Mouse (Mus musculus) cerebellum, postnatal 14 days (tissue): Measurements from ENCODE around the gene Smad3.
A peak's percentile ranks its signal among the peaks of the same experiment; 100 is the strongest.

Source experiments
- DNase-seq, 2 experiments: peaks; one replicate each; pipeline ENCODE4 v3.0.0; 2021; ENCODE audit warnings: mixed read lengths in 2 of 2

The Smad3 gene

DNA sequence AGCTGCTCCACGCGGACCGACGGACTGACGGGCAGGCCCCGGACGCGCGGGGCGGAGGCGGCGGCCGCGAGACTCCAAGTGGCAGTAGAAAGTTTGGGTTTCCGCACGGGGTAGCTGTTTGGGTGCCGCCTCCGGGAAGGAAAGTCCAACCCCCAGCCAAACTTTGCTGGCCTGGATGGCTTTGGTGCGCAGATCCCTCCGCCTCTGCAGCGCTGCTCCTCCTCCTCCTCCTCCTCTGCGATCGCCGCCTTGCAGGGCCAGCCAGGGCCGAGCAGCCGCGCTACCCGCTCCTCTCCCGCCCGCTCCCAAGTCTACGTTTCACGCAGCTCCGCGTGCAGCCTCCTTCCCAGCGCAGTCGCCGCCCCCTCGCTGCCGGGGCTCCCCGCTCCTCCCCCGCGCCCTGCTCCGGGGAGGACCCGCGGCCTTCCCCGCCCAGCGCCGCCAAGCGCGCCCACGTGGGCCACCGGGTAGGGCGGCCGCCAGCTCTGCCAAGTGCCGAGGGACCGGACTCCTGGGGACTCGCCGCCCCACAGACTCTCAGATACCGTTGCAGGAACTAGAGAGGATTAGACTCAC is at the start of gene Smad3:
Gene Smad3 (minus strand): TSS at position 130 of the 576 bp plus-strand sequence.
- peak; percentile 67 to 72 for DNase-seq

DNA sequence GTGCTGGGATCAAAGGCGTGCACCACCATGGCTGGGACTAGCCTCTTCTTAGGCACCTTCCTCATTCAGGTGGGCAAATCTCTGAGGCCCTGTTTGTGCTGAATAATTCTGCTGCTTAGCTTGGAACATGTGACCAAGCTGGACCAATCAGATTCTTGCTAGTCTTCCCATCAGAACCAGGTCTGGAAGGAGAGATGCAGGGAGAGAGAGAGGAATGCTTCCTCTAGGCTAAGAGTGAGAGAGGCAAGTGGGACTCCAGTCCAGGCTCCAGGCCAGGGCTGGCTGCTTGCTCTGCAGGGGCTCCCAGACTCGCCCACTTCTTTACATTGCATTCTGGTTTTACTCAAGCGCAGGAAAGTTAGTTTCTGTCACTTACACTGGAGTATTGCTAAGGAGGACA is 47.1 kb upstream of the Smad3 start:
- peak in 1 of 2 experiments; percentile 46 for DNase-seq

DNA sequence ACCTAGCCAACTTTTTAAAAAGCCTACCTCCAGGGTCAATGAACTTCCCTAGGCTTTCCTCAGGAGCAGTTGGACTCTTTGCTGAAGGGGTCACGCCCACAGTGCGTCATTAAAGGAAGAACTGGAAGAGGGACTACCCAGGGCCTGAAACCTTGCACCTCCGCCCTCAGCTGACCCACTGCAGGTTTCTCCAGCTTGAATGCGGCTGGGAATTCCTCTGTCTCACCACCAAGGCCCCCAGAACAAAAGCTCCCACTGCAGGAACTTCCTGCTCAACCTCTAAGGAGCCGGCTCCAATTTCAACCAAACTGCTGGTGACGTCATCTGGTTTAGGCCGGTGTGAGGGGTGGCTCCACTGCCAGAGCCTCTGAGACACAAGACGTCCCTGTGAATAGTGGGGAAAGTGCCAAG is 45.4 kb upstream of the Smad3 start:
- no peak for DNase-seq

DNA sequence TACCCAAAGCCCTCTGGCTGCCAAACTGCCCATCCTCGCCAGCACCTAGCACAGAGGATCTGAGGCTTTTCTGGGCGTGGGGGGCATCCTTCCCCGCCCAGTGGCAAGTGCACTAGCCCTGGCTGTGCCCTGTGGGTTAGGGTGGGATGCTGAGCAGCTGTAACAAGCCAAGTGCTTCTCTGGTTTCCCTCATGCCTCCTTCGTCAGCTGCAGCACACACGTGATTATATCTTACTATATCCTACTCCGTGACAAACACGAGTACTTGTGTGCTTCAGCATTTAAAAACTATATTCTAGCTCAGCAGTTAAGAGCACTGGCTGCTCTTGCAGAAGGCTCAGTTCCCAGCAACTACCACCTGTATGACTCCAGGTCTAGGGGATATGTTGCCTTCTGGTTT is 44.7 kb upstream of the Smad3 start:
- DNase-seq: no peak

DNA sequence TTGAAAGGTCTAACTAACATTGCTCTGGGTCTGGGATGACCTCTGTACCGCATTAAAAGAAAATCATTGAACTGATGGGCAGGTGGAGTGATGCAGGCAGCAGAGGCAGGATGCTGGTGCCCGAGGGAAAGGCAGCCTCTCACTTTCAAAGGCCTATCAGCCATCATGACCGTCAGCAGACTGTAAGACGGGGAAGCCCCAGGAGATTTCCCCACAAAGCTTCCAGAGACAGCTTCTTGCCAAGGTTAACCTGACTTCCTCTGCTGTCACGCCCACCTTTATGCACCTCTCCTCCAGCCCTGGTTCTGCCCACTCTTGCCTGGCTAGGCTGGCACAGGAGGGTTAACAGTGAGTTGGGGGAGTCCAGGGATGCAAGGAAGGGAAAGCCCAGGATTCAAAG is 44.3 kb upstream of the Smad3 start:
- DNase-seq: no peak

DNA sequence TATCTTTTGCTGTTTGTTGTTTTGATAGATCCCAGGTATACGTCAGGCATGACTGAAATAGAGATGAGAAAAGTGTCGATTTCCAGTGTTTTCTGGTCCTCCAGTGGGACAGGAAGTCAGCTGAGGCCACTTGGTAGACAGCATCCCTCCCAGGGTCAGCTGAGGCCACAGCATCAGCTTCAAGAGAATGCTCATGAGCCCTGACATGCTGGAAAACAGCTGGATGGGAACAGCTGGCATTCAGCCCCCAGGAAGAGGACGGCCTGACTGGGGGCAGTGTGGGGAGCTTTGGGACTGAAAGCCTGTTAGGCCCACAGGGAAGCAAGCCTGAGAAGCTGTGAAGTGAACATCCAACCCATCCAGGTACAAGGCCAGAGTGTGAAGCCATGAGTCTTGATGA is 38.6 kb upstream of the Smad3 start:
- no peak for DNase-seq

DNA sequence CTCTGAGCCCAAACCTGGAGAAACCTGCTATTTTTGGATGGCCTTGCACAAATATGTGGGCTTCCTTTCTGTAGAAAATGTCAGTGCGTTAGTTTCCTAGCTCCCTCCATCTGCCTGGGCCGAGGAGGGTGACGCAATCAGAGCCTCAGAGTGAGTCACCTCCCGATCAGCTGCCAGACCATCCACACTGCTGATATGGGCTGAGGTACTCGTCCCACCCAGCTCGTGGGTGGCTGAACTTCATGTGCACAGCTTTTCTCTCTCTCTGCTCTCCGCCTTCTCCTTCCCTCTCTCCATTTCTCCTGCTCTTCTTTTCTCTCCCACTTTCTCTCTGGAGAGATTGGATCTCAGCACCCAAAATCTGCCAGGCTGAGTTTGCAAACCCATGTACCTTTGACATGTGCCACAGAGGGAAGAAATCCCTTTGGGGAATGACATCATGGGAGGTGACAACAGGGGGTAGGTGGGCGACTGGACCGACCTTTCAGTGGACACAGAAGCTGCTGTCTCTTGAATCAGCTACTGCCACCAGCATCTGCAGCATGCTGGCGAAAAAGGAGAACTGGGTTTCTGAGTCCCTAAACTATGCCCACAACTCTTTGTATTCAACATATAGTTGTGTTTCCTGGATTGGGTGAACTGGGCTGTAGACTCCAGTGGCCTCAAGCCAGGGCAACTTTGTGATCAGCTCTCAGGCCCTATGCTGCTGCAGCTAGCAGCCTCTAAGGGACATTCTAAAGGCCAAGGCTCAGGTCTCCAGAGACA is 36.1 kb upstream of the Smad3 start:
- DNase-seq: no peak

DNA sequence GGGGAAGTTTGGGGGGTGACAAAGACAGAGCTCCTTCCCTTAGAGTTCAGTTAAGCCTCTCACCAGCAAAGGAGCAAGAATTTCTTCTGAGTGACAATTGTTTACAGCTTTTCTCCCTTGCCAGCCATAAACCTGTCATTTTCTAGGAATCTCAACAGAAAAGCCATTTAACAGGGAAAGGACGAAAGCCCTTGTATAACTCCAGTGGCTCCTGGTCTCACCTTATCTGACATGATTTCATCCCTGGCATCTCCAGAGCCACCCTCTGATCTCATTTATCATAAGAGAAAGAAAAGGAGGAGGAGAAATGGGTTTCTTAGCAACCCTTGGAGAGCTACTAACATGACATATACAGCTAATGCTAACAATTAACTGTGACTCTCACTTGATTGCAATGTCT is 33.9 kb upstream of the Smad3 start:
- DNase-seq: no peak

DNA sequence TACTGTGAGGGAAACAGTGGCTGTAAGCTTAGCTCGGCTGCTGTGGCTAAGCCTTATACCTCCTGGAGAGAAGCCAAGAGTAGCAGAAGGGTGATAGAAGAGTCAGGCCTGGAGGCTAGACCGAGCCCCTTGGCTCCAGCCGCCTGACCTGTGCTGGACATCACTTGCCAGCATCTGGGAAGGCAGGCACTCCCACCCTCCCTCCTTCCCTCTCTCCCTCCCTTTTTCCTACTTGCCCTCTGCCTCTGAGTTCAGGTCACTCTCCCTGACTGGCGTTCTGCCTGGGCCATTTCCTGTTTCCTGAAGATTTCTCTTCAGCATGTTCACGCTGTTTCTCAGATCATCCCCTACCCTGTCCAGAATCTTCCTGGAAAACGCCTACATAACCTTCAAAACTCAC is 33.5 kb upstream of the Smad3 start:
- DNase-seq: peak in 1 of 2 experiments; percentile 18

DNA sequence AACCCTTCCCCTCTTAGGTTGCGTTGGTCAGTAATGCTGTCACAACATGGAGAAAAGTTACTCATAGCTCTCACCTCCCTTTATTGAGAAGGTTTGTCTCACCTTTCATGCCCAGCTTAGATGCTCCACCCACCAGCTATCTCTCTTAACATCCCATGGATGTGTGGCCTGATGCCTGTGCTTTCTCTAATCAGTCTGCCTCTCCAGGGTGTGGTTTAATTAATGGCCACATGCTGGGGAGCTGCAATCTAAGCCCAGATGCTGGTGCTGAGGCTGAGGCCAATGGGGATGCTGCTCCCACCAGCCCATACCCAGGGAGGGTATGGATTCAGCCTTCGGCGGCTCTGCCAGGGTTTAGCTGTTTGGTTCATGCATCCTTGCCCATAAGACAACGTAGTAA is 32.4 kb upstream of the Smad3 start:
- no peak for DNase-seq

DNA sequence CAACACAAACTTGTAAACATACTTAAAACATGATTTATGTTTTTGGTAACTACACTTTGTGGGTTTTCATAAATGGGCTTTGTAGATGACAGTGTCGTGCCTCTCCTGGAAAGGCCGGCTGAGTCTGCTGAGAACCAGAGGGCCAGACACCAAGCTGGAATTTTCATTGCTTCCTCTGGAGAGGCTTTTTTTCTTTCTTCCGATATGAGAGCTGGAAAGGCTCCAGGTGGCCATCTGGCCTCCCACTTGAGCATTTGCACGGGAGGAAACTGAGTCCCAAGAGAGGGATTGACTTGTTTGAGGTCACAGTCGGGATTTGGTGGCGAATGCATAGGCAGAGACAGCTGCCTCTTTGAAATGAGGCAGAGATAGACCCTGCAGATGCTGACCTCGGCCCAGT is 31.6 kb upstream of the Smad3 start:
- DNase-seq: peak; percentile 13 to 18

DNA sequence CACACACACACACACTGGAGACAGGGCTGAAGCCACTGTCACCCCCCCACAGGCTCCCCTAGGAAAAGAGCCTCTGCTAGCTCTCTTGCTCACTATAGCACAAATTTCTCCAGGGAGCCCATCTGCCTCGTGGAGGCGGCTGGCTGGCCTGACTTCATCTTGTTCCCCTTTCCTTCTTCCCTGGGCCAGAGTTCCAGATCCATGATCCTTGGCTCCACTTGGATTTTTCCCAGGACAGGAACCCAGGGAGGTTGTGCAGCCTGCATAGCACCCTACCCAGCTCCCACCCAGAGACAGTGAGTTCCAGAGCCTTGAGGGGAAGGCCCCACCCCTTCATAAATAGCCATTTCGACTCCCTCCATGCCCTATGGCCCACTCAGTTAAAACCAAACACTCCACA is 29.8 kb upstream of the Smad3 start:
- no peak for DNase-seq

DNA sequence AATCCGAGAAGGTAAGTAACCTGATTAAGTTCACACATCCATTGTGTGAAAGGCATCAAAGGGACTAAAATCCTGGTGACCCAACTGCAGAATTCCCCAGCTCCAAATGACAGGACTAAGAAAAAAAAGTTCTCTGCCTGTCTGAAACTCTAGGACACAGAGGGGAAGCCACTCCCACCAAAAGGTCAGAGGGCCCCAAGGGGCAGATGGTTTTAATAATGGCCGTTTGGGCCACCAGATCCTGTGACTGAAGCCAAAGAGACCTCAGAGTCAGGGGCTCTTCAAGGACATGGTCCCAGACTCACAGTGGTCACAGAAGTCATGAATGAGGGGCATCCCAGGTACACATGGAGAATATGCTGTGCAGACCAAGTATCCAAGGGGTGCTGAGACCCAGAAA is 29.3 kb upstream of the Smad3 start:
- no peak for DNase-seq

DNA sequence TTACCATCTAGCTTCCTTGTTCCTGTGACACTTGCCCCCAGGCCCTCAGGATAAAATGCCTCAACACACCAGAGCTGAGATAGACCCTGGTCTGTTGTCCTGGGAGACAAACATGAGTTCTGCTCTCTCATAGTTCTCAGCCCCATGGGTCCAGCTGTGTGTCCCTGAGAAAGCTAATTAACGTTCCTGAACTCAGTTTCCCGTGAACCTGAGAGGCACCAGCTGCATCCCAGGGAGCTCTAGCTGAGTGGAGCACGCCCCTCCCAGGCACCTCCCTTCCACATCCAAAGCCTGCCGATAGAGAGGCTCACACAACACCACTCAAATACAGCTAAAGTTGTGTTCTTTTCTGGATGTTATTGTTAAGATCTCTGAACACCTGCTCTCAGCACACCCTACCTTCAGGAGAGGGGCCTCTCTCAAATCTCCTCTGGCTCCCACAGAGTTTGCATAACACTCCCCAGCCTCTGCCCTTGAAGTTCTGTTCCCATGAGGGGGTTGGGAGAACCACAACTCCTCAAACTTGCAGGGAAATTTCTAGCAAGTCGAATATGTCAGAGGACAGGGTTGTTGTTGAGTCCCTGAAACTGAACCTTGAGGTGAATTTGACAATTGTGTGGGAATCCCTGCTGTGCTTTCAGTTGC is 28.4 kb upstream of the Smad3 start:
- DNase-seq: no peak

DNA sequence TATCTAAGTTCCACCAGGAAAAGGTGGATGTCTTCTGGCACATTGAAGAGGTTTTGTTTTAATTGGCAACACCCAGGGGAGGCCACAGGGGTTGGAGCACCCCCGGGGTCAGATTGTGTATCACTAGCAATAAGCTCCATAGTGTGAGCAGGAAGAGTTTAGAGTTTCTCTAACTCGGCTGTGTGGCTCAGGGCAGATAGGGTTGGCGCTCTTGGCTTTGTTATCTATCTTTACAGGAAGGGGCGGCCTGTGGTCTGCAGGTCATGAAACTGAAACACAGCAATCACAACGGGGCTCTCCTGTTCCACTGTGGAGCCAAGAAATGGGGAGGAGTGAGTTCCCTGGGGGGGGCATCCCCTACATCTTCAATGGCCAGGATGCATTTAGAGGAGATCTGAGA is 27.7 kb upstream of the Smad3 start:
- DNase-seq: no peak

DNA sequence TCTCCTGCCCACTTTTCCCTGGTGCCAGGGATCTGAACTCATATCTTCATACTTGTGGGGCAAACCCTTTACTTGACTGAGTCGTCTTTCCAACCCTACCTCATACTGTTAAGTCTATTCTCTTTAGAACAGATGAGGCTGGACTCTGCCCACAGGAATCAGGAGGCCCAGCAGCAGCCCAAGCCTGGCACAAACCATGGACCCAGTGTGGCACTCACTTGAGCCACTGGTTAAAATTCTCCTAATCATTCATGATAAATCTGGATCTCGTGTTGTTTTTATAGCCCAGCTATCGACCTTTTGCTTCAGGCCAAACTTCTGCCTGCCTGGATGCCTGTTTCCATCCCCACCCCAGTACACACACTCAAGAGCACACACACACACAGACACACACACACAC is 26.8 kb upstream of the Smad3 start:
- no peak for DNase-seq

DNA sequence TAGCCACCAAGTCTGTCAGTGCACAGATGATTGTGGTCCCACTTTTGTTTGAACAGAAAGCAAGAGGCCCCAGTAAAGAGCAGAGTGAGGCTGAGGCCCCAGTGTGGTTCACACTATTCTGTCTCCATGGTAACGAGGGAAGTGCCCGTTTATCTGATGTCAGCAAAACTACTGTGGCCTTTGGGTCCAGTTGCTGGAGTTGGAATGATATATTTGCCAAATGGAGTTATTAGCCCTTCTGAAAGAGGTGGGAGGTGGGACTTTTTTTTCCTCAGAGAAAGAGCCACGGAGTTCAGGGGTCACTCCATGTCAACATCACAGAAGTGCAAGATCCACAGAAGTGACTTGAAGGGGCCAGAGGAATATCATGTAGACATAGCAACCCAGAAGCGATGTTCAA is 24.9 kb upstream of the Smad3 start:
- DNase-seq: no peak

DNA sequence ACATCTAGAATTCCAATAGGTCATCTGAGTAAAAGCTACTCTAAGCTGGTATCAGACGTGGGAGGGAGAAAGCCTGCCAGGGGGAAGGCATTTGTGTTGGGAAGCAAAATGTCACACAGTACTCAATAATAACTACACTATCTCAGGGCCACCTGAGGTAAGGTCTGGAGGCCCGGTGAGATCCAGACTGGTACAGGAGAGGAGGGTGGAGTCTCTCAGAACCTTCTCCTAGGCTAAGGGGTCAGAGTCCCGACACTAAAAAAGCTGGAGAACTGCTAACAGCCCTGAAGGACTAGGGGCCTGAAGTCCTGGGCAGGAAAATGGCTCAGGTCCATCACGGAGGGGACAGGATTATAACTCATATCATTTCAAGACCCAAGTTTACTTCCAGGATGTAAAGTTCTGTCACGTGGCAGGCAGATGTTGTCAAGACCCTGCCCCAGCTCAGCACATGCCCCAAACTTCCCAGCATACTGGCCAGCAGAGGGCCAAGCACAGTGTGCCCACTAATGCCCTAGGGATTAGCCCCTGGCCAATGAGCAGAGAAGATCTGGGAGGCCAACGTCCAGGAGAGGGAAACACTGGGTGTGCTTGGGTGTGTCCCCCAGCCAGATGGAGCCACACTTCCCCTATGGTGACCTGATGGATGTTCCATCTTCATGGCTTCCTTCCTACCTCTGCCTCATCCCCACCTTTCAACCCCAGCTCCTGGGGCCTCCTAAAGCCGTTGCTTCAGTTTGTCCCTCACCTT is 24.1 kb upstream of the Smad3 start:
- DNase-seq: no peak

DNA sequence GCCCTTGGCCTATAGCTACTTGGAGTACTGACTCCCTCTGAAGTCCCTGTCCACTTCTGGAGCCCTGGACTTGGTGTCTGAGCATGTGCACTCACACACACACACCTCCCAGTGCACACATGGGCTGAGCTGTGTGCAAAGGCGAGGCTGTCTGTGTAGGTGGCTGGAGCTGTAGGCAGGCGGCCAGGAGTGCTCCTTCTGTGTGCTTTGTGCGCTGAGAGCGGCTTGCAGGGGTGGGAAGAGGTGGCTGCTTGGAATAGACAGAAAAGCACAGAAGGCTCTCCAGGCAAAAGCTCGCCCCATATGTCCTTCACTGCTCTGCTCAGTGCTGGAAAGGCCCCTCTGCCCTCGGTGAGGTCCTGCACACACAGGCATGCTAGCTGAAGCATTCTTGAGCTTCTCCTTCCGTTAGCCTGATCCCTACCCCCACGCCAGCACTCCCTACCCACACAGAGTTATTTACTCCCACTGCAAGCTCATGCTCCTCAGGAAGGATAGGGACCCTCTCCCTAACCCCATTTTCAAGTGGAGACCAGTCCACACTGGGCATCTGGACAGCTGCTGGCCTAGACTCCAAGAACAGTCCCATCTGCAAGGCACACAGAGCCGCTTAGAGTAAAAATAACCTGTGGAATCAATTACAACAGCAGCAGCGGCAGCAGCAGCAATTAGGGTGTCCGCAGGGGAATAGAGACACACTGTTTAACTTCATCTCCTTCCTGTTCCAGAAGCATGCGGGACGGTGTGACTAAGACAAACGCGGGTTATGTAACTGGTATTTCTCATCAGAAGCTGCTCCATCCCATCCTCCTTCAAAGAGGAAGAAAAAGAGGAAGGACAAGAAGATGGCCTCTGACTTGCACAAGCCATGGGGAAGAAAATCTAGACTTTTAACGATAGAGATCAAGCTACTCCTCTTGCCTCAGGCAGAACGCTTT is 22.4 kb upstream of the Smad3 start:
- peak; percentile 34 to 57 for DNase-seq

DNA sequence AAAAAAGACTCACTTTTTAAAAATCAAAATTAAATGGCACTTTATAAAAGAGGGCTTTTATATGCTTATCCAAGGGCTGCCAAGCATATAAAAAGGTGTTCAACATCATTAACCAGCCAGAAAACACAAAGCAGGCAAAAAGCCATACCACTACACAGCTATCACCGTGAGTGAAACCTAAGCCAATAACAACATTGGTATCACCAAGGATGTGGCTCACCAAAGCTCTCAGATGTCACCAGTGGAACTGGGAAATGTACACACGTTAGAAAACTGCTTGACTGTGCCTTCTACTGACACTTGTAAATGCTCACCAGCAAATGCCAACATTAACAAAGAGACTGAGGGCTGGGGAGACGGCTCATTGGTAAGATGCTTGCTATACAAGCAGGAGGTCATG is 18.9 kb upstream of the Smad3 start:
- DNase-seq: no peak

DNA sequence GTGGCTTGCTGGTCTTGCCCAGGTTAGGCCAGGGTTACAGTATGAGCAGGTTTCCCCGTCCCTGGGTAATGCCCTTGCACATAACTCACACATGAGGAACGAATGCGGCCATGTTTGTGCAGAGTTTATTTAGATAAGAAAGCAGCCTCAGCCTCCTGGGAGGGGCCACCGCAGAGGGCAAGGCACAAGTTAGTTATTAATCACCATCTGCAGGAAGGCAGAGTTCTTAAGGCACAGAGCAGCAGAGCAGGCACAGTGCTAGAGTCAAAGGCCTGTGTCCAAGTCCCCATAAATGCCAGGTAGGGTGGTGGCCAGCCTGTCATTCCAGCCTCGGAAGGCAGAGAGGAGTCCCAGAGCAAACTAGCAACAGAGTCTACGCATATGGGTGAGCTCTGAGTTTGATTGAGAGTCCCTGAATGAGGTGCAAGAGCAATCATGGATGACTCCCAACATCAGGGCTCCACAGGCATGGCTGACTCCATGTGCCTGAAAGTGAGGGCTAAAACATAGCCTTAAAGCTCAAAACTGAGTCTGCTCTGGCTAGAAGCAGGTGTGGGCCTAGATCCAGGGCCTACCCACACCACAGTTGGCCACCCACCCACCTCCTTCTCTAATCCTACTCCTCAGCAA is 17.2 kb upstream of the Smad3 start:
- DNase-seq: no peak

DNA sequence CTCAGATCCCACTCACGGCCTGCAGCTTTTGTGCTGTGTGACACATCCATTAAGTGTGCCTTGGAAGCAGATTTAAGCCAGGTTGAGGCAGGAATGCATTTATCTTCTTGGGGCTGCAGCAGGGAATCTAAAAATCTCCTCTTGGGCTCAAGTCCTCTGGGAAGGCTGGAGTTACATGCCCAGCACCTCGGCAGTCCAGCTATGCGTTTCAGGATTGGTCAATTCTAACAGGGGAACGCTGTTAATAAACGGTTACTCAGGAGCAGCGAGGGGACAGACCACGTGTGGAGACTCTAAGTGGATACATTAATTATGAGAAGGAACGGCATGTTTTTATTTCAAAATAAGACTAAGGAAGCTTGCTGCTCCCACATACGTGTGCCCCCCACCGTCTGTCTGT is 14.7 kb upstream of the Smad3 start:
- no peak for DNase-seq
